Mouse (Mus musculus) adrenal gland, postnatal 10 days (tissue): ENCODE measurements around the gene Atp13a5. TPM values are rescaled to one million over a fixed set of nuclear protein-coding genes. Genes with fewer than 3 reads are reported as not detected.

Experiments used
- DNase-seq: peaks from one replicate; pipeline ENCODE4 v3.0.0; 2021; ENCODE audit warnings: mixed read lengths
- long read RNA-seq, 2 experiments: library from polyadenylated mRNA; stranded (forward); transcript quantifications; one replicate each; pipeline ENCODE4 v2.0.0; 2021
- total RNA-seq, 2 experiments: library from RNA; stranded (reverse); gene quantifications; 2 replicates each; pipeline ENCODE4 v1.2.3; 2021

Gene Atp13a5
- under 1 TPM; 0.27 to 0.51 TPM for total RNA-seq
- long read RNA-seq, experiment 1, result 0 reads
- long read RNA-seq, experiment 2, result 0 reads

DNA sequence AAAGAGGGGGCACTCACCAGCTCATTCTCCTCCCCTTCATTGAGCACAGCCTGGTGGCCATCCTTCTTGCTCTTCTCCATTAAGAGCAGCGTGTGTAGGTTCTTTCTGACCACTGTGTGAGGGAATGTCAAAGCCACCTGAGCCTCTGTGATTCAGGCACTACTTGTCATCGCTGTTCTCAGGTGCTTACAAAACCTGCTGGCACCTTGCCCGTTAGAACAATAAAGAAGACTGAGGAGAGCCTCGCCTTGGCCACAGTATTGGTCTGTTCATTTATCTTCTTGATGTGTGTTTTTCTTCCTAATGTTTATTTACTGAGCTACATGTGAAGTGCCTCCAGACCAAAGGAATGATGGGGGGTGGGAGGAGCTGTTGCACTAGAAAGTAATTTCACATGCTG, at the start of gene Atp13a5:
Atp13a5 (minus strand) TSS at position 275 of the 400 bp plus-strand sequence.
- DNase-seq, result no peak

DNA sequence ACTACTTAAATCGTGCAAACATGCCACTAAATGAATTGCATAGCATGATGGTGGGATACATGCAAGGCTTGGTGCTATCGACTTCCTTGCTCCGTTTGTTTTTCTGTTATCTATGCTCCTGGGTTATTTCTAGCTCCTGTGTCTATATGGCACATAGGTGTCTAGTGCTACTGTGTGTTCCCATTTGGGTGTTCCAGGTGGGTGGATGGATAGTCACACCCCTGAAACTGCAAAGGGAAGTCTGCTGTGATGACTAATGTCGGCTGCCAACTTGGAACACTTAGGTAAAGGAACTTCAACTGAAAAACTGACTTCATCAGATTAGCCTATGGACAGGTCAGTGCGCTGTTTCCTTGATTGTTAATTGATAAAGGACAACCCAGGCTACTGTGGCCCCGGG, 36.3 kb upstream of the Atp13a5 start:
- DNase-seq, result no peak

- DNase-seq, result no peak
These were observed 28.8 kb upstream of the Atp13a5 start for GRCm38 (mm10) chr16:29407319-29407718.

GRCm38 (mm10) chr16:29399079-29399478, 20.5 kb upstream of the Atp13a5 start:
- DNase-seq, result peak; percentile 11

- DNase-seq, result no peak
These were observed 6.2 kb upstream of the Atp13a5 start for GRCm38 (mm10) chr16:29384781-29385180.

DNA sequence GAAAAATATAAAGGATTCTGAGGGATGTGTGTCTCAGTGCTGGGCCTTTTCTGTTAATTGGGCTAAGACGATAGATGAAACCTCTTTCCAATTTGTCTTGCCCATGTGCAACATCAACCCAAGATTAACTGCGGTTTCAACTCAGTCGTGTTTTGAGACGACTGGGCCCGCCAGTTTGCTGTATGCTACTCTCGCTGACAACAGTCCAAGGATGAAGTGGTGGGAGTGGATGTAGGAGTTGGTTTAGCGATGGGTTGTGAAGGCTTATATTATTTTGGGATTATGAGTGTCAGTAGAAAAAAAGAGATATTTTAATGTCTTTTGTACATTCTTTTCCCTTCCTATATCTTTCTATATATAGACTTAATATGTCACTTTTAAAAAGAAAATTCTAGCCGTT, 3.9 kb downstream of the Atp13a5 start:
- DNase-seq, result no peak

DNA sequence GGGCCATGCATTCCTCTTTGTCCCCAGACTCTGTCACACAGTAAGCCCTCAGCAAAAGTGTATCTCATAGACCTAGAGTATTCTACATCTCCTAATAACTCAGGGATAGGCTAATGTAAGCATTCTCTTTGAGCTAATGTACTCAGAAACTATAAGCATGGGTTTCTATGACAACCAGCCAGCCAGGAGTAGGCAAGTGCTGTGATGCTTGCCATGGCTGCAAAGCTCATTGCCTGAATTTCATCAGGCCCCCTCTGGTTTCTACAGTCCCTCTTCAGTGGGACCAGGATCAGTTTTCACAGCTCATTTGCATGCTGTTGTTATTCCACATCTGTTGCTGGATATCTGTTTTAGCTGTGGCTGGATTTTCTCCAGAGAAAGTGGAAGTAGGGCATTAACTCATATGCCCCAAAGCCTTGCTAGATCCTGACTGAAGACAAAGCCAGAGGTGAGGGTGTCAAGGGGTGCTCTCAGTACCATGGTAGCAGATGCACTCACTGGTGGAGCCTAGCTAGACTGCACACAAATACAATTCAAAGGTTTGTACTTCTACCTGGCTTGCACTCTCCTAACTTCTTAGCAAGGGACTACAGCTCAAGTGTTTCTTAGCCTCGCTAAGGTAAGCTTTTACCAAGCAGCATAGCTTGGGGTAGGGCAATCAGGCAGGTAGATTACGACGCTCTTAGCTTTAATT, 47.0 kb downstream of the Atp13a5 start:
- DNase-seq, result no peak

DNA sequence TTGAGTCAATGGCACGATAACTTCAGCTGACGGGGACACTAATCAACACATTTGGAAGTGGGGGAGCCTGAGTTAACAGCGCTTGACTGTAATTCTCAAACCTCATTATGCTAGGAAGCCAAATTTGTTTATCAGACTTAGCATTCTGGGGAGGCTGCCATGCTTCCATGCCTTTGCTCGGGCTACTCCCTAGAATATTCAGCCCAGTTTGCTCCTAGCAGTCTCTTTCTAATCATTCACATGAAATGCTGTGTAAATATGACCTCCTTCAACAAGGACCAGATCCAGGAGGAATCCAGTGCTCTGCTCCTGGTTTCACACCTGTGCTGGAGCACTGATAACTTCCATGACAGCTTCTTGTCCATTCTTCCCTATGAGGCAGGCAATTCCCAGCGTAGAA, 47.6 kb downstream of the Atp13a5 start:
- DNase-seq, result no peak

DNA sequence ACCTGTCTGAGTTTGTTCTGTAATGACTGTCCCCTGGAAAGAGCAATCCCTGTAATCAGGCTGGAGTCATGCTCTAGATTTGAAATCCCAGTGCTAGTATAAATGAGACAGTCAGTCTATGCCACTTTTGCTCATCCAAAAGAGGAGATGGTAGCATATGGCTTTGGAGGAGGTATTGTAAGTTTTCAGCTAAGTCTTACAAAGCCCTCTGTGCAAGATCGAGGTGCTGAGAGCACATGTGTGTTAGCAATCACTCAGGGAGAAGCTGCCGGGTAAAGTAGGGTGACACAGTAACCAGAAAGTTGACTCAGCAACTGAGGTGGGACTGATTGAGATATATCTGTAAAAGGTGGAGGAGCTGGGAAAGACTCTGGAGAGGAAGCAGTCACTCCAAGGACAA, 49.3 kb downstream of the Atp13a5 start:
- DNase-seq, result no peak

GRCm38 (mm10) chr16:29327910-29328309, 50.6 kb downstream of the Atp13a5 start:
- no peak for DNase-seq

GRCm38 (mm10) chr16:29325233-29325919, 53.2 kb downstream of the Atp13a5 start:
- no peak for DNase-seq

DNA sequence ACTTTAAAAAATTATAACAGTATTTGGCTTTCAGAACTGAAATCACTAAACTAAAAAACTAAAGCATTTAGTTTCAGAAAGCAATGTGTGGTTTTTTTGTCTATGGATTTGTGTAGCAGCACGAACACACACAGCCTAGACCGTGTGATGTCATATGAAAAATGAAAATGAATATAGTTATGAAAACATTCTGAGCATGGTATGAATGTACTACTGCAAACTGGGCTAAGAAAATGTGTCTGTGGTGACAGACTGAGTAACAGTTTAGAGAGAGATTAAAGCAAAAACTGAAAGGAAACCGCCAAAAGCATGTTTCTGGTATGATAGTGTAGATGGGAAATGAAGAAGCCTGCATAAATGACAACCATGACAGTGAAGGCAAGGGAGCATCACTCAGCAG, 57.8 kb downstream of the Atp13a5 start:
- DNase-seq, result no peak

DNA sequence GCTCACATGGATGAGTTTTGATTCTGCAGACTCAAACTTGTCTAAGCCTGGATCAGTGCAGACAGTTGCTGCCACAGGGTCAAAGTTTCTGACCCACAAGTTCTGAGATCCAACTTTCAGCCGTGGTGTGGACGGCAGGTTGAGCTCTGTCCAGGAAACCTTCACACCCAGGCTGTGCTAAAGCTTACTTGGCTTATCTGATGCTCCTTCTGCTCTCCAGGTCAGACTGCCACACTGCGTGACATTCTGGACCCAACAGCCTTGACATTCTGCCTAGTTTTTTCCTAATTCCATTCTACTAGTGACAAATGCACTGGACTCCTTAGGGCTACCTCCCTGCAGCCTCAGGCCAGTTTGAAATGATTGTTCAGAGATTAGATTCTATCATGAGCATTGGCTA, 63.1 kb downstream of the Atp13a5 start:
- no peak for DNase-seq

DNA sequence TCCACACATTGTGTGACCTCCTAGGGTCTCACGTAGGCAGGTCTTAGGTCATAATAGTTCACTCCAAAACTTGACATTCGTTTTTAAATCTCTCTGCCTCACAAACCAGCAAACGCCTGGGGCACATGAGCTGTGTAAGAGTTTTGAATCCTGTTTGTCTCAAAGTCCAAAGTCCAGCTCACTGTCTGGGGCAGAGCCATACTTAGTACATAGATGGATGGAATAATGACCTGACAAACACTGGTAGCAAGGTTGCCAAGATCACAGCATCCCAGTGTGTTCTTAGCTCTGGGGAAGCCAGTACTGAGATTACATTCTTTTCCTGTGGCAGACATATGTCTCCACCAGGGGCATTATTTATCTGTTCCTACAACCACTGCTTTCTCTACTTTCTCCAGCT, 63.5 kb downstream of the Atp13a5 start:
- DNase-seq, result no peak

- DNase-seq, result no peak
These were observed 80.9 kb downstream of the Atp13a5 start for GRCm38 (mm10) chr16:29297555-29298021.

DNA sequence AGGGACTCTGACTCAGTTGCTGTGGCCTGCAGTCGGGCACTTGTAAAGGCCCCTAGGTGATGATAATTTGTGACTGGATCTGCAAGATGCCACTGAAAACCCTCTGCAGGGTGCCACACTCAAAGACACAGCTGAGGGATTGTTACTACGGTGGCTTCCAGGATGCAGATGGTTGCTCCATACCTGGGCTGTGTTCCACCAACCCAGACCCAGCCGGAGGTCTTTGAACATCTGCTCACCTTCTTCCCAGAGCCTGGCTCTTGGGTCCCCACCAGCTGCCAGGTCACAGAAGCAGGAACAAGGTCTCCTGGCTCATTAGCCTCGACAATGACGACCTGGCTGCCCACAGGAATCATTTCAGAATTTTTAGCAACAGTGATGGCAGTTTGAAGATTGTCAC, 97.8 kb downstream of the Atp13a5 start:
- DNase-seq, result no peak

DNA sequence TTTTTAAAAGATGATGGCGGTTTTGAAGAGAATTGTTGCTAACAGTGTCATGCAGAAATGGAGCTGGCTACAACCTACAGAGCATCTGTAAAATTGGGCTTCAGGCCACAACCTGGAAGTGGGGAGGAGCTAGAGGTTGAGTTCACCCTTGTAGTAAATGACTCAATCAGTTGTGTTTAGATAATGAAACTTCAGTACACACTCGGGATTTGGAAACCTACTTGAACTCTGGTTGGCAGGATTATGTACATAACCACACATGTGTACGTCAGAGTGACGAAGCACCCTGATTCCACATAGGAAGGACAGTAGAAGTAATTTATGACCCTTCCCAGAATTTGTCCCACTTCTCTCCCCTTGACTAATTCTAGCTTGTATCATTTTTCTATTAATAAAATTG, 124.2 kb downstream of the Atp13a5 start:
- no peak for DNase-seq

DNA sequence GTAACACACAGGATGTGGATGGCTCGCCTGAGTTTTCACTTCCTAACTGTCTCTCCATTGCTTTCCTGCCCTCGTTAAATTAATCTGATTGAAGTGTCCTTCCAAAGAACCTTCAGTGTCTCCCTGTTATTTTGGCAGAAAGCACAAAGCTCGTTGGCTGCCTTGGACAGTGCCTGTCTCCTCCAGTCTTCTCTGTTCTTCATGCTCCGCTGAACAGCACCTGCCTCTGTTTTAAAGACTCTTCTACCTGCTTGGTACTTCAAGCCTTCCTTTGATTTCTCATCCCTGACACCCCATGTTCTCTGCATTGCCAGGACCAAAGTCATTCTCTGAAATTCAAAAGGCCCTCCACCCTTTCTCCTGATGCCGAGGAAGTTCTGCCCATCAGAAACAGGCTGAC, 142.6 kb downstream of the Atp13a5 start:
- no peak for DNase-seq

GRCm38 (mm10) chr16:29216395-29217295, 161.9 kb downstream of the Atp13a5 start:
- DNase-seq, result no peak

DNA sequence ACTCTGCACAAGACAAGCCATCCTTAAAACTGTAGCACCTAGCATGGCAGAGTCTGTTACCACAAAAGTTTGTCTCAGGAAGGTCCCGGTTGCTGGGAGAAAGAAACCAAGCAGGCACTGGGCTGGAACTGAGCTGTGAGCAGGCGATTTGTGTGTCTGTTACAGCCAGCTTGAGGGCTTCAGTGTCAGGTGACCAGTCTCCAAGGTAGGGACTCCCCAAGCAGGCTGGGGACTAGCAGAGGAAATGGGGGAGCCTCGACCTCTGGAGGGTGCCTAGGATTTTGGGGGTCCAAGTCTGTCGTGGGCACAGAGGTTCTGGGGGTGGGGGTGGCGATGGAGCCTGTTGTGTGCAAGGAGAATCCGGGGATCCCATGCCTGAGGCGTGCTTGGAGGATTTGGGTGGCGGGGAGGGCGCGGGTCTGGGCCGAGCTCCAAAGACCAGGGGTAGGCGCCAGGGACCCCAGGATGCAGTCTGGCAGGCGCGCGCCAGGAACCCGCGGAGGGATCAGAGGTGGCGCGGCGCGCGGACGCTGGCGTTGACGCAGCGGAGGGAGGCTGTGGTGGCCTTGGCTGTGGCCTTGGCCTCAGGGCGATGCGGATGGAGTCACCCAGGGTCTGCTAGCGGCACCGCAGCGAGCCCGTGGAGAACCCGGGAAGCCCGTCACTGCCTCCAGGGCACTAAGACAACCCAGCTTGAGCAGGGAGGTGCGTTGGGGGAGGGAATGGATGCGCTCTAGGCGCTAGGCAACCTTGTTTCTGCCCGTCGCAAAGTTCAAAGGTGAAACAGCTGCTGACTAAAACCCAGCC, 168.7 kb downstream of the Atp13a5 start, which contains the start of gene Hrasls:
Hrasls (plus strand) TSS at position 91 of the 807 bp plus-strand sequence.
- DNase-seq, result peak; percentile 76

GRCm38 (mm10) chr16:29208841-29209240, 169.7 kb downstream of the Atp13a5 start:
- DNase-seq, result no peak

DNA sequence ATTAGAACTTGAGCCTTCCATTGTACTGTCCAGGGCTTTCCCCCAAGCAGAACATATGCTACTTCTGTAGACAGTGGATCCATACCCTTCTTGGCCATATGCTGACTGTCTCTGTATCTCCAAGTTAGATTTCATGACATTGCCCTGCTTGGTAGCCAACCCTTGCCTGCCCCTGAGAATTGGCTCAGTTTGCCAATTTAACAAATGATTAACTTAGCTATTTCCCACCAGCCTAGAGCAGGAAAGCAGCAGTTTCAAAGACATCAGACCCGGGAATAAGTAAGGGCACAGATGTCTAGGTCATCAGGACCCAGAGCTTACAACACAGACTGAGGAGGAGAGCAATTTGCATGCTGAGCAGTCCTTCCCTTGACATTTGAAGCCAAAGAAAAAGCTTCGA, 173.0 kb downstream of the Atp13a5 start:
- DNase-seq, result no peak
